Mouse (Mus musculus) right cerebral cortex, postnatal 4 days (tissue): Measurements from ENCODE around the gene Ywhae.
"Not testable (repeated sequence)": the region's sequence is repeated elsewhere in the genome, so short reads cannot be mapped to it uniquely, and the experiment has no call there.

Experiments used
- DNase-seq: peaks from one replicate; pipeline ENCODE4 v3.0.0-alpha.2; 2022

The Ywhae gene

GRCm38 (mm10) chr11:75732434-75733226, at the start of gene Ywhae:
TSS of gene Ywhae (plus strand) at chr11:75732869.
- peak; percentile 88 for DNase-seq

GRCm38 (mm10) chr11:75684462-75684861, 48.2 kb upstream of the Ywhae start:
- DNase-seq = no peak

GRCm38 (mm10) chr11:75684956-75685355, 47.7 kb upstream of the Ywhae start:
- no peak for DNase-seq

- no peak for DNase-seq
Observed at GRCm38 (mm10) chr11:75687343-75687993, 45.2 kb upstream of the Ywhae start.

- no peak for DNase-seq
Observed at GRCm38 (mm10) chr11:75688132-75688531, 44.5 kb upstream of the Ywhae start.

- no peak for DNase-seq
Observed at GRCm38 (mm10) chr11:75689977-75690376, 42.7 kb upstream of the Ywhae start.

- no peak for DNase-seq
Observed at GRCm38 (mm10) chr11:75691047-75691446, 41.6 kb upstream of the Ywhae start.

- DNase-seq = no peak
Observed at GRCm38 (mm10) chr11:75693570-75693969, 39.1 kb upstream of the Ywhae start.

GRCm38 (mm10) chr11:75697464-75697863, 35.2 kb upstream of the Ywhae start:
- DNase-seq = not testable (repeated sequence)

GRCm38 (mm10) chr11:75700557-75700956, 32.1 kb upstream of the Ywhae start:
- no peak for DNase-seq

- DNase-seq = no peak
Observed at GRCm38 (mm10) chr11:75702761-75703160, 29.9 kb upstream of the Ywhae start.

- no peak for DNase-seq
Observed at GRCm38 (mm10) chr11:75703748-75704147, 28.9 kb upstream of the Ywhae start.

- no peak for DNase-seq
Observed at GRCm38 (mm10) chr11:75713949-75714348, 18.7 kb upstream of the Ywhae start.

GRCm38 (mm10) chr11:75715556-75715955, 17.1 kb upstream of the Ywhae start:
- no peak for DNase-seq

- no peak for DNase-seq
Observed at GRCm38 (mm10) chr11:75716661-75717325, 15.9 kb upstream of the Ywhae start.

- DNase-seq = no peak
Observed at GRCm38 (mm10) chr11:75722339-75722738, 10.3 kb upstream of the Ywhae start.

- DNase-seq = no peak
Observed at GRCm38 (mm10) chr11:75727168-75727567, 5.5 kb upstream of the Ywhae start.

- not testable (repeated sequence) for DNase-seq
Observed at GRCm38 (mm10) chr11:75727659-75728058, 5.0 kb upstream of the Ywhae start.

- DNase-seq = peak; percentile 75
Observed at GRCm38 (mm10) chr11:75733227-75733940, 715 bp downstream of the Ywhae start.

GRCm38 (mm10) chr11:75735462-75736252, 3.0 kb downstream of the Ywhae start:
- DNase-seq = no peak

GRCm38 (mm10) chr11:75736978-75737377, 4.3 kb downstream of the Ywhae start:
- no peak for DNase-seq

GRCm38 (mm10) chr11:75737806-75738476, 5.3 kb downstream of the Ywhae start:
- no peak for DNase-seq
